In the genomic region with DNA sequence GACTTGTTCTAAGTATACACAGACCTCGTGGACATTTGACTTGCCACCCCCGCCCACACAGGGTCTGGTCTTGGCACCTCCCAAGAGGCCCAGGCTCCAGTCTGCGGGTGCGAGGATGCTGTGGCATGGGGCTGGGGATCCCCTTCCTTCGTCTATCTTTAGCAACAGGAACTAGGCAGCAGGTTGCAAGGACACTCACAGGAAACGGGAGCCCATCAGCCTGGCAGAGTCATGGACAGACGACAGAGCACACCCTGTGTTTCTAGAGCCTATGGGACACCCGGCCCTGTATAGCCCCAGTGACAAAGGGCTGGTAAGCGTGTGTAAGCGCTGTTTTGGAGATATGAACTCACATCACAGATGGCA, we compare ENCODE assay signal across 11 mouse cellular contexts. TPM values are rescaled to one million over a fixed set of nuclear protein-coding genes. Genes with fewer than 3 reads are reported as not detected.
A peak's percentile ranks its signal among the peaks of the same experiment; 100 is the strongest.
DNase-seq lines count a peak whose midpoint lies in the region; ATAC-seq and TF ChIP-seq lines count a peak whose summit lies in the region.
"Had no signal": no experiment of that assay in that cellular context is flagged by ENCODE, and none has a peak within 500 bp of the region (broad histone marks: within the 10 kb centered on the region; RNA-seq: fewer than 3 reads in every experiment).

No protein-coding gene starts in this region.

- no peak overlapping the region for H3K9ac ChIP-seq in heart, adult 2 months (ENCODE audit: low read depth, low read length)
- H3K9ac ChIP-seq in kidney, embryonic 16.5 days (replicated peaks; ENCODE audit: low read length), result no peak overlapping the region

- H3K4me3 ChIP-seq in heart, adult 2 months, result no peak overlapping the region
- H3K4me3 ChIP-seq in brown adipose tissue, adult 24 weeks (ENCODE audit: insufficient read depth, low read depth, low read length), result no peak overlapping the region
- no peak overlapping the region for H3K4me3 ChIP-seq in macrophage (ENCODE audit: inconsistent target)
- no peak overlapping the region for H3K4me3 ChIP-seq in kidney, embryonic 16.5 days (ENCODE audit: low read length)

- TF ChIP-seq EP300 in heart, adult 2 months (IDR thresholded peaks at IDR 0.05; ENCODE audit: insufficient read depth, low read depth, low read length), result no peak

- no peak overlapping the region for H3K4me2 ChIP-seq in kidney, embryonic 16.5 days (replicated peaks; ENCODE audit: low read depth, low read length)

- no peaks in the 10 kb centered on the region; the same call in 1 of the 2 replicates for H3K79me2 ChIP-seq in heart, adult 2 months (replicated peaks; ENCODE audit: control insufficient read depth, insufficient read depth, low read length)
- peaks cover 42% of the 10 kb centered on the region for H3K79me2 ChIP-seq in macrophage (ENCODE audit: inconsistent target)

- H3K27me3 ChIP-seq in heart, adult 2 months (ENCODE audit: control insufficient read depth, insufficient read depth, low read length), result no peaks in the 10 kb centered on the region
- H3K27me3 ChIP-seq in kidney, embryonic 16.5 days (ENCODE audit: insufficient read depth, low read length), result no peaks in the 10 kb centered on the region

- peaks cover 36% of the 10 kb centered on the region for H3K4me1 ChIP-seq in heart, adult 2 months (ENCODE audit: control insufficient read depth, insufficient read depth, low read length)
- peaks cover 34% of the 10 kb centered on the region for H3K4me1 ChIP-seq in brown adipose tissue, adult 24 weeks (ENCODE audit: control insufficient read depth, insufficient read depth, insufficient read length, low read length)
- H3K4me1 ChIP-seq in kidney, embryonic 16.5 days (ENCODE audit: insufficient read depth, low read length), result peaks cover 39% of the 10 kb centered on the region

- ATAC-seq in kidney, embryonic 16.5 days (ENCODE audit: low FRiP score, low TSS enrichment), result no peak

- H3K9me3 ChIP-seq in kidney, embryonic 16.5 days (ENCODE audit: low read length), result no peaks in the 10 kb centered on the region

- peak overlapping the region; percentile 77 for H3K27ac ChIP-seq in heart, adult 2 months
- peak overlapping the region; percentile 49; the same call in 1 of the 2 replicates for H3K27ac ChIP-seq in brown adipose tissue, adult 24 weeks (replicated peaks; ENCODE audit: low read depth, low read length)
- H3K27ac ChIP-seq in macrophage, result peak overlapping the region; percentile 81
- no peak overlapping the region for H3K27ac ChIP-seq in kidney, embryonic 16.5 days (ENCODE audit: low read length)

- peak in 1 of 2 experiments; percentile 40 for DNase-seq in heart, adult 2 months
- DNase-seq in heart, postnatal 25 days (ENCODE audit: low spot score), result no peak
- peak; percentile 30 for DNase-seq in heart, postnatal 4 days
- no peak for DNase-seq in gastrocnemius, postnatal 25 days
- no peak for DNase-seq in cerebellum, adult 9-10 months
- DNase-seq: thymus, postnatal 25 days had no signal

- TF ChIP-seq POLR2A in heart, adult 2 months (IDR thresholded peaks at IDR 0.05; ENCODE audit: insufficient read depth, low read depth, low read length), result no peak

- intact Hi-C loops in heart, adult 2 months (cut with DNase I), result no loop called here
- intact Hi-C loops in heart, postnatal 25 days (cut with DNase I), result no loop called here

- no peak for TF ChIP-seq CTCF in heart, adult 2 months (IDR thresholded peaks at IDR 0.05)

- no peaks in the 10 kb centered on the region for H3K36me3 ChIP-seq in heart, adult 2 months (ENCODE audit: control insufficient read depth, insufficient read depth, low read length)
- peaks cover 37% of the 10 kb centered on the region for H3K36me3 ChIP-seq in macrophage (ENCODE audit: inconsistent target)
- peaks cover 41% of the 10 kb centered on the region for H3K36me3 ChIP-seq in kidney, embryonic 16.5 days (ENCODE audit: insufficient read depth, low read length)

- 28% methylated on average over 10 of the region's 10 CpGs for WGBS in heart, adult 2 months
- 19% methylated on average over 9 of the region's 10 CpGs for WGBS in macrophage (ENCODE audit: missing documents)
- WGBS in kidney, embryonic 16.5 days, result 64% methylated on average over 10 of the region's 10 CpGs

RNA-seq across cellular contexts. Expression of a gene that starts 49.2 kb away (rescaled TPM):
- total RNA-seq in heart, adult 2 months (2021), result under 1 TPM; 0.13 to 0.39 TPM
- polyA plus RNA-seq in heart, adult 2 months (2012; rRNA removed), result 0.78 and 0.85 TPM in 2 replicates
- under 1 TPM; 0.26 to 0.31 TPM for total RNA-seq in heart, postnatal 25 days (2021)
- polyA plus RNA-seq in brown adipose tissue, adult 24 weeks (2012; ENCODE audit: insufficient read depth, insufficient read length, missing spikeins), result not detected in 2 replicates
- total RNA-seq in heart, postnatal 4 days (2021), result 1 to 10 TPM; 1.2 to 1.3 TPM
- under 1 TPM in 1 of 26 experiments, not detected in 25; 0.95 TPM for total RNA-seq in macrophage (2018; cell fraction: chromatin; rRNA removed)
- total RNA-seq in macrophage (2018; cell fraction: cytosol; rRNA removed), result not detected
- not detected for total RNA-seq in macrophage (2018; cell fraction: nucleus; rRNA removed)
- polyA plus RNA-seq in macrophage (2018), result not detected in 3 replicates
- polyA plus RNA-seq in kidney, embryonic 16.5 days (2015; fragmentation: Nextera tagmentation; extraction: Ambion mirVana), result 4.5 and 6.8 TPM in 2 replicates
- under 1 TPM; 0.33 to 0.43 TPM for total RNA-seq in gastrocnemius, postnatal 25 days (2021)
- total RNA-seq: MEL; neutrophil, adult 5-6 weeks had no signal
